Mouse (Mus musculus): ENCODE data around the gene Cntnap1. TPM values are rescaled to one million over a fixed set of nuclear protein-coding genes. Genes with fewer than 3 reads are reported as not detected.

Cntnap1 gene
- polyA plus RNA-seq, 1 experiment from 2014 or later, result 1.0 TPM

DNA sequence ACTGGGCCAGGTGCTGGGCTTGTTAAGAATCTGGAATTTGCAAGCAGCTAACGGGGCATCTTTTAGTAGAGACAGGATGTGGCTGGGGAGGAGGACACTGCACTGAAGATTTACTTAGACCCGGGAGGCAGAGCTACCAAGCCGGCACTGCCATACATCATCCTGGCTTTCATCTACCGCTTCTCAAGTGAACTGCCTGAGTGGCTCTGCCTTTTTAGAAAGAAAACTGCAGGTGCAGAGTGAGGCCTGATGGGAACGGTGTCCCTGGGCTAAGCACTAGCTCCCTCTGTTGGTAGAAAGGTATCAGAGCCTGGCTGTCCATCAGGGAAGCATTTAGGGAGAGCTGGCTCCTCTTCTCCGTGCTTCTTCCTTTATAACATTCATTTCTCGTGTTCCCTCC lies 30.7 kb downstream of the Cntnap1 start:
- no peak for ATAC-seq (ENCODE audit: insufficient read depth)
- H3K36me3 ChIP-seq (ENCODE audit: insufficient read depth), result peaks cover 69% of the 10 kb centered on the region
- no peaks in the 10 kb centered on the region for H3K9me3 ChIP-seq (ENCODE audit: low read depth, low read length)

DNA sequence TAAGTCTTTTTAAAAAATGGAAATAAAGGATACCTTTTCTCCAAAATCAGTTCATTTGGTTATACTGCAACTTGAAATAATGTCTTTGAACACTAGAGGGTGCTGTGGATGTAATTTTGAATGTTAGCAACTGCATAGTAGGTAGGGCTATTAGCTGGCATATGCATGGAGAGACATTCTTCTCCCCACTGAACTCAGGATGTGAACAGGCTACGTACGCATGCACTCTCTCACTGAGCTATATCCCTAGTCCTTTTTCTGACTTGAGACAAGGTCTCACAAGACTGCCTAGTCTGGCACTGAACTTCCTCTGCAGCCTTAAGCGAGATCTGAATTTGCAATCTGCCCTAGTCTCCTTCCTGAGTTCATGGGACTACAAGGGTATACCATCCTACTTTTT lies 41.6 kb downstream of the Cntnap1 start:
- peak; percentile 71 for ATAC-seq (ENCODE audit: insufficient read depth)
- peaks cover 72% of the 10 kb centered on the region for H3K36me3 ChIP-seq (ENCODE audit: insufficient read depth)
- 49% methylated on average over 3 of the region's 3 CpGs for WGBS

More for the DNA sequence above, 30.7 kb downstream of the Cntnap1 start:
- TF ChIP-seq CTCF (IDR thresholded peaks at IDR 0.05; ENCODE audit: low read depth), result peak; percentile 83
- no peaks in the 10 kb centered on the region for H3K4me1 ChIP-seq (ENCODE audit: insufficient read depth)
- WGBS, result 18% methylated on average over 7 of the region's 7 CpGs
- no peaks in the 10 kb centered on the region for H3K27me3 ChIP-seq (ENCODE audit: insufficient read depth, low read length)
- H3K4me3 ChIP-seq (ENCODE audit: low read depth, low read length), result no peak overlapping the region
- no peak overlapping the region for H3K9ac ChIP-seq
- H3K4me2 ChIP-seq, result no peak overlapping the region
- no peak overlapping the region for H3K27ac ChIP-seq (ENCODE audit: low read depth)
- DNase-seq, result peak; percentile 78

DNA sequence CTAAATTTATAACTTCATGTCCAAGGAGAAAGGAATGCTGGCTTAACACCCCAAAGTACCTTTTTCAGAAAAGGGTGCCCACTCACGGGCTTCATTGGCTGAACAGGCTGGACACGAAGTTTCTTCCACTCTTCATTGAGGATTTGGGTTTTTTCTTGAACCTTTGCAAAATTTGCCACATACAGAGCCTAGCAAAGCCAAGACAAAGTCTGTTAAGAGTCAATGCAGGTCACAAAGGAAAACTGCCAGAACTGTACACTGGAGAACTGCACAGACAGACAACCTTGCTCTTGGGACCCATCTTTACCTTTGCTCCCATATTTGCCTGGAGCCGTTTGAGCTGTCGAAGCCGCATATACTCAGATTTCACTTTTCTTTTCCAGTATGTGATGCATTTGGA lies 46.6 kb downstream of the Cntnap1 start:
- 90% methylated on average over 5 of the region's 5 CpGs for WGBS
- Histone ChIP-seq H3K4me3 (ENCODE audit: low read depth, low read length) (no peak overlapping the region), H3K27me3 (ENCODE audit: insufficient read depth, low read length) (no peaks in the 10 kb centered on the region), H3K36me3 (ENCODE audit: insufficient read depth) (peaks cover 47% of the 10 kb centered on the region), H3K9ac (no peak overlapping the region), H3K4me2 (no peak overlapping the region), H3K4me1 (ENCODE audit: insufficient read depth) (no peaks in the 10 kb centered on the region), H3K9me3 (ENCODE audit: low read depth, low read length) (no peaks in the 10 kb centered on the region), H3K27ac (ENCODE audit: low read depth) (no peak overlapping the region)
- TF ChIP-seq CTCF (IDR thresholded peaks at IDR 0.05; ENCODE audit: low read depth), result no peak
- ATAC-seq (ENCODE audit: insufficient read depth) (no peak), DNase-seq (no peak)

More for the DNA sequence above, 41.6 kb downstream of the Cntnap1 start:
- Histone ChIP-seq H3K27me3 (ENCODE audit: insufficient read depth, low read length) (no peaks in the 10 kb centered on the region), H3K27ac (ENCODE audit: low read depth) (no peak overlapping the region), H3K9ac (no peak overlapping the region), H3K9me3 (ENCODE audit: low read depth, low read length) (no peaks in the 10 kb centered on the region), H3K4me3 (ENCODE audit: low read depth, low read length) (no peak overlapping the region), H3K4me2 (no peak overlapping the region), H3K4me1 (ENCODE audit: insufficient read depth) (no peaks in the 10 kb centered on the region)
- peak; percentile 82 for TF ChIP-seq CTCF (IDR thresholded peaks at IDR 0.05; ENCODE audit: low read depth)
- DNase-seq, result peak; percentile 97

DNA sequence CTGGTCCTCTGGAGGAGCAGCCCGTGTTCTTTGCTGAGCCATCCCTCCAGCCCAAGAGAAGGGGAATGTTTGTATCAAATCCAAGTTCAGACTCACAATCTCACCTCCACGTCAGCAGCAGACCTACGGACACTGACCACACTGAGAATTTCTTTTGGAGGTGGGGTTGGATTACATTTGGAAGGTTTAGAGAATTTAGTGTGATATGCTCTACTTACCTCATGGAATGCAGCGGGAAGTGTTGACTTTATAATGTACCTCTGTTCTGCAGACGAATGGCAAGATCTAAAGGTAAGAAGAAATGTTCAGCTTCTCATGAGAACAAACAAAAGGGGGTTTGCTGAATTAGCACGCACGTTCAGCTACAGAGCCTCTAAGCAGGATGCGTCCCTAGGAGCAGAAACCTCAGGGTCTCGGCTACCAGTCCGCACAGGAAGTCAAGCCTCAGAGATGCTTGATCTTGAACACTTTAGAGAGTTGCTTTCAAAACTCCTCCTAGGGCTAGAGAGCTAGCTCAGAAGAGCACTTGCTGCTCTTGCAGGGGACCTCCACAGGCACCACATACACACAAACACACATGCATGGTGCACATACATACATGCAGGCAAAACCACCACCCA lies 48.2 kb downstream of the Cntnap1 start:
- DNase-seq (no peak), ATAC-seq (ENCODE audit: insufficient read depth) (no peak)
- Histone ChIP-seq H3K27me3 (ENCODE audit: insufficient read depth, low read length) (no peaks in the 10 kb centered on the region), H3K4me3 (ENCODE audit: low read depth, low read length) (no peak overlapping the region), H3K9me3 (ENCODE audit: low read depth, low read length) (no peaks in the 10 kb centered on the region), H3K4me2 (no peak overlapping the region), H3K4me1 (ENCODE audit: insufficient read depth) (no peaks in the 10 kb centered on the region), H3K27ac (ENCODE audit: low read depth) (no peak overlapping the region), H3K36me3 (ENCODE audit: insufficient read depth) (peaks cover 39% of the 10 kb centered on the region), H3K9ac (no peak overlapping the region)
- WGBS, result 77% methylated on average over 10 of the region's 10 CpGs
- no peak for TF ChIP-seq CTCF (IDR thresholded peaks at IDR 0.05; ENCODE audit: low read depth)

DNA sequence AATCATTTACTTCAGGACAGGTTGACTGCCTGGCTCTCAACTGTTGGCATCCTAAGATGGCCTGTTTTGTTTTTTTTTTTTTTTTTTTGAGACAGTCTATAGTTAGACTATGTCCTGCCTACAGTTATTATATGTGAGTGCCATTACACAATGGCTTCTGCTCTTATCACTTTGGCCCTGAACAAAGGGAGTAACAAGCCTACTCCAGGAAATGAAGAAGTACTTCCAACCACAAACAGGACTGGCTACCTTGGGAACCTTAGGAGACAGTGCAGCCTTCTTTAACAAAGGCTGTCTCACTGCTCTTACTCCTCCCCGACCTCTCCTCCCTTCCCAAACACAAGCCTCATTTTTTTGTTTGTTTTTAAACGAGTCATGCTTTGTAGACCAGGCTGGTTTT lies 50.5 kb downstream of the Cntnap1 start:
- no peak for ATAC-seq (ENCODE audit: insufficient read depth)

DNA sequence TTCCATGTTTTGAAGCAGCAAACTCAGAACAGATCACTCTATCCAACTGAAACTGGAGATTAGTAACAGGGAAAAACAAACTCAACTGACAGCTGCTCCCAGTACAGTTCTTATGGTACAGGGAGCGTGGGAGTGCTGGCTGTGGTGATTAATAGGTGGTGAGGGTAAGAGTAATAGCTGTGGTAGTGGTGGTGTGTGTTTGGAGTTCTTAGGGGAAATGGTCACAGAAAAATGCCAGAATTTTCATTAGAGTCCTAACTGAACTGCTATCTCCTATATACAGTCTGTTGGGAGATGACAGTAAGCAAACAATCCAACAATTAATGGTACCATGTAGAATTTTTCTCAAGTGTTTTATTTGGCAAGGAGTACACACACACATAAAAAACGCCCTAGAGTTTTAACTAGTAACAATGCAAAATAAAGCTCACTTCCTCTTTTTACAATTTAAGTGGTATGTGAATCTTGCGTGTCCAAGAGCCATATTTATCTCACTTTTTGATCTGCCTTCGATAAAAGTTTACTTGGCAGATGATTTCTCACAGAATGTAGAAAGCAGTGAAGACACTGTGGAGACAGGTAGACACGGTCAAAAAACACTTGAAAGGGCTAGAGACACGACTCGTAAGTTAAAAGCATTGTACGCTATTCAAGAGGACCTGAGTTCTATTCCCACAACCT lies 51.1 kb downstream of the Cntnap1 start:
- H3K4me2 ChIP-seq, result no peak overlapping the region
- no peaks in the 10 kb centered on the region for H3K27me3 ChIP-seq (ENCODE audit: insufficient read depth, low read length)
- TF ChIP-seq CTCF (IDR thresholded peaks at IDR 0.05; ENCODE audit: low read depth), result no peak
- H3K36me3 ChIP-seq (ENCODE audit: insufficient read depth), result peaks cover 14% of the 10 kb centered on the region; the same call in 1 of the 2 replicates
- DNase-seq (no peak), ATAC-seq (ENCODE audit: insufficient read depth) (no peak)
- 79% methylated on average over 8 of the region's 8 CpGs for WGBS
- peaks cover 2% of the 10 kb centered on the region; the same call in 1 of the 2 replicates for H3K4me1 ChIP-seq (ENCODE audit: insufficient read depth)
- H3K27ac ChIP-seq (ENCODE audit: low read depth), result no peak overlapping the region
- H3K4me3 ChIP-seq (ENCODE audit: low read depth, low read length), result no peak overlapping the region
- H3K9me3 ChIP-seq (ENCODE audit: low read depth, low read length), result no peaks in the 10 kb centered on the region
- no peak overlapping the region for H3K9ac ChIP-seq

More for the DNA sequence above, 50.5 kb downstream of the Cntnap1 start:
- no peak for TF ChIP-seq CTCF (IDR thresholded peaks at IDR 0.05; ENCODE audit: low read depth)
- WGBS, result 28% methylated on average over 2 of the region's 2 CpGs
- Histone ChIP-seq H3K36me3 (ENCODE audit: insufficient read depth) (peaks cover 18% of the 10 kb centered on the region), H3K27ac (ENCODE audit: low read depth) (no peak overlapping the region), H3K4me3 (ENCODE audit: low read depth, low read length) (no peak overlapping the region), H3K4me2 (no peak overlapping the region), H3K27me3 (ENCODE audit: insufficient read depth, low read length) (no peaks in the 10 kb centered on the region), H3K4me1 (ENCODE audit: insufficient read depth) (peaks cover 2% of the 10 kb centered on the region; the same call in 1 of the 2 replicates), H3K9me3 (ENCODE audit: low read depth, low read length) (no peaks in the 10 kb centered on the region), H3K9ac (no peak overlapping the region)
- no peak for DNase-seq

DNA sequence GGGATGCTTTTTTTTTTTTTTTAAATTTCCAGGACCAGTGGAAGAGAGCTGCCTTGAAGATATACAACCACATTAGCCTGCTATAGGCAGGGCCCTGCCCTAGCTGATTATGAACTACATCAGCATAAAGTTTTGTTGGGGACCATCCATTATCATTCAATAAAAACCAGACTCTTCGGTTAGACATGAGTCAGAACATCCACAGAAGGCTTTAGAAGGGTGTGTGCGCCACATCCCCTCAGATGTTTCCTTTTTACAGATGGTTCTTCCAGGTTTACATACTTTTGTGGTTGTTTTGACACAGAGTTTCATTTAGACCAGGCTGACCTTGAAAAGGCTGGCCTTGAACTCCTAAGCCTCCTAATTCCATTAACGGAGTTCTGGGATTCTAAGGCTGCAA lies 54.0 kb downstream of the Cntnap1 start:
- Histone ChIP-seq H3K27ac (ENCODE audit: low read depth) (no peak overlapping the region), H3K4me3 (ENCODE audit: low read depth, low read length) (no peak overlapping the region), H3K36me3 (ENCODE audit: insufficient read depth) (no peaks in the 10 kb centered on the region), H3K4me2 (no peak overlapping the region), H3K4me1 (ENCODE audit: insufficient read depth) (peaks cover 2% of the 10 kb centered on the region), H3K27me3 (ENCODE audit: insufficient read depth, low read length) (no peaks in the 10 kb centered on the region), H3K9me3 (ENCODE audit: low read depth, low read length) (no peaks in the 10 kb centered on the region), H3K9ac (no peak overlapping the region)
- no peak for DNase-seq
- ATAC-seq (ENCODE audit: insufficient read depth), result no peak
- TF ChIP-seq CTCF (IDR thresholded peaks at IDR 0.05; ENCODE audit: low read depth), result no peak
- 77% methylated on average over 3 of the region's 3 CpGs for WGBS

Measured in lung, embryonic 14.5 days (tissue).